Mouse (Mus musculus) erythroid progenitor cell, adult 5-6 weeks (primary cell): Measurements from ENCODE around the gene Ints1. TPM values are rescaled to one million over a fixed set of nuclear protein-coding genes. Genes with fewer than 3 reads are reported as not detected.

Source experiments
- ATAC-seq: replicated peaks from 2 replicates; pipeline ENCODE4 v1.8.0; 2016; ENCODE audit warnings: moderate number of reproducible peaks, mild to moderate bottlenecking, moderate TSS enrichment, inconsistent platforms; ENCODE audit not compliant: poor library complexity, low FRiP score, severe bottlenecking
- total RNA-seq, 2 experiments: library from RNA; stranded (forward) in 1 of 2; stranded (reverse) in 1 of 2; fragments of 150-400 nt in 1 of 2; fragments of 186-747, 209-891 nt in 1 of 2; gene quantifications; 2 replicates each; pipeline versions ENCODE4 v1.2.3 to v1.2.4; 2015 to 2017; ENCODE audit warnings: low replicate concordance in 2 of 2

Gene Ints1
- total RNA-seq, 2 experiments from 2014 or later, result 46.5 to 72.7 TPM

- ATAC-seq, result peak; percentile 38
These were observed 27.7 kb upstream of the Ints1 start for GRCm38 (mm10) chr5:139803165-139803564.

- ATAC-seq, result no peak
These were observed 26.4 kb upstream of the Ints1 start for GRCm38 (mm10) chr5:139801880-139802279.

- ATAC-seq, result no peak
These were observed 25.8 kb upstream of the Ints1 start for GRCm38 (mm10) chr5:139801231-139801630.

- ATAC-seq, result no peak
These were observed 24.5 kb upstream of the Ints1 start for GRCm38 (mm10) chr5:139799801-139800590.

GRCm38 (mm10) chr5:139799041-139799440 is 23.6 kb upstream of the Ints1 start:
- ATAC-seq, result no peak

GRCm38 (mm10) chr5:139798168-139798900 is 22.9 kb upstream of the Ints1 start:
- no peak for ATAC-seq

- ATAC-seq, result no peak
These were observed 22.1 kb upstream of the Ints1 start for GRCm38 (mm10) chr5:139797473-139798167.

- ATAC-seq, result no peak
These were observed 21.4 kb upstream of the Ints1 start for GRCm38 (mm10) chr5:139796900-139797299.

- ATAC-seq, result no peak
These were observed 20.6 kb upstream of the Ints1 start for GRCm38 (mm10) chr5:139796001-139796620.

GRCm38 (mm10) chr5:139794938-139795337 is 19.5 kb upstream of the Ints1 start:
- peak; percentile 52 for ATAC-seq

GRCm38 (mm10) chr5:139794137-139794536 is 18.7 kb upstream of the Ints1 start:
- no peak for ATAC-seq

GRCm38 (mm10) chr5:139793338-139794089 is 18.0 kb upstream of the Ints1 start:
- 0 out of 2 replicates have a peak, but pooled peaks have one; percentile 20 for ATAC-seq

- ATAC-seq, result no peak
These were observed 17.5 kb upstream of the Ints1 start for GRCm38 (mm10) chr5:139792966-139793337.

GRCm38 (mm10) chr5:139792159-139792775 is 16.8 kb upstream of the Ints1 start:
- ATAC-seq, result 0 out of 2 replicates have a peak, but pooled peaks have one; percentile 17

GRCm38 (mm10) chr5:139791227-139792158 is 16.0 kb upstream of the Ints1 start, which contains the start of gene Mafk:
Gene Mafk, plus strand, starts transcription at chr5:139791513.
- ATAC-seq, result peak; percentile 78

GRCm38 (mm10) chr5:139789466-139789865 is 14.0 kb upstream of the Ints1 start:
- no peak for ATAC-seq

GRCm38 (mm10) chr5:139781406-139781805 is 5.9 kb upstream of the Ints1 start:
- no peak for ATAC-seq

- ATAC-seq, result no peak
These were observed 1.5 kb upstream of the Ints1 start for GRCm38 (mm10) chr5:139776966-139777365.
